Comparison of ENCODE assay signal across 38 mouse cellular contexts in the genomic region with DNA sequence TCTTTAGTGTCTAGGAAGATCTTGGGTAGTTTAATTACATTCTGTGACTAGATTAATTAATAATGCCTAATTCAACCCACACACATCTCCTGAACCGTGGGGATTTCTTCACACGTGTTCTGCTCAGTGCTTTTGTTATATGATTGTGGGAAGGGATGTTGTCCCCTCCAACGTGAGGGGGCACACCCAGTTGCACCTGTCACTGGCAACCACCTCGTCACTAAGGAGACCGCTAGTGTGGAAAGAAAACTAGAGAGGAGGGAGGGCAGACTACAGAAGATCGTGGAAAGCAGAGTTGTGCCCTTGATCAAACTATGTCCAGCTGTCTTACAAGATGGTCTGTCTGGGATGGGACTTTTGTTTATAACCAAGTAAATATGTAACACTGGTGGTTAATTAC. TPM values are rescaled to one million over a fixed set of nuclear protein-coding genes. Genes with fewer than 3 reads are reported as not detected.
"Had no signal": no experiment of that assay in that cellular context is flagged by ENCODE, and none has a peak within 500 bp of the region (broad histone marks: within the 10 kb centered on the region; RNA-seq: fewer than 3 reads in every experiment).

No protein-coding gene starts in this region.

- H3K4me1 ChIP-seq: embryonic facial prominence, embryonic 10.5 days; embryonic facial prominence, embryonic 12.5 days; embryonic facial prominence, embryonic 13.5 days; forebrain, embryonic 12.5 days; forebrain, embryonic 13.5 days; forebrain, embryonic 15.5 days had no signal

- H3K36me3 ChIP-seq: embryonic facial prominence, embryonic 10.5 days; embryonic facial prominence, embryonic 12.5 days; embryonic facial prominence, embryonic 13.5 days; embryonic facial prominence, embryonic 15.5 days; forebrain, embryonic 10.5 days; forebrain, embryonic 12.5 days; forebrain, embryonic 15.5 days had no signal

- ATAC-seq: forebrain, embryonic 15.5 days; forebrain, embryonic 16.5 days; forebrain, postnatal 0 days had no signal

- H3K4me3 ChIP-seq: embryonic facial prominence, embryonic 10.5 days; embryonic facial prominence, embryonic 12.5 days; embryonic facial prominence, embryonic 13.5 days; embryonic facial prominence, embryonic 15.5 days; erythroblast, embryonic 14.5 days; forebrain, embryonic 10.5 days; forebrain, embryonic 12.5 days; forebrain, embryonic 13.5 days; forebrain, embryonic 15.5 days; gastrocnemius, adult 2 months had no signal

- H3K4me2 ChIP-seq: embryonic facial prominence, embryonic 12.5 days; embryonic facial prominence, embryonic 13.5 days; embryonic facial prominence, embryonic 15.5 days; forebrain, embryonic 12.5 days; forebrain, embryonic 13.5 days; forebrain, embryonic 15.5 days had no signal

- H3K9ac ChIP-seq: embryonic facial prominence, embryonic 12.5 days; embryonic facial prominence, embryonic 13.5 days; embryonic facial prominence, embryonic 15.5 days; forebrain, embryonic 12.5 days; forebrain, embryonic 13.5 days; forebrain, embryonic 15.5 days; forebrain, postnatal 0 days had no signal

- H3K27me3 ChIP-seq: embryonic facial prominence, embryonic 12.5 days; forebrain, embryonic 12.5 days; forebrain, embryonic 13.5 days; forebrain, embryonic 15.5 days had no signal

- DNase-seq: cerebellum, adult 18-20 months; cerebellum, adult 2 months; cerebellum, adult 8-10 months; cerebellum, adult 9-10 months; cerebellum, adult 9-11 months; cerebellum, postnatal 10 days; cerebellum, postnatal 14 days; cerebellum, postnatal 25 days; cerebellum, postnatal 36 days; embryo, embryonic 11 days; forebrain, postnatal 0 days; gastrocnemius, adult 2 months; gastrocnemius, postnatal 10 days; gastrocnemius, postnatal 14 days; gastrocnemius, postnatal 25 days; gastrocnemius, postnatal 36 days; heart, adult 18-20 months had no signal

- H3K27ac ChIP-seq: embryonic facial prominence, embryonic 10.5 days; embryonic facial prominence, embryonic 12.5 days; embryonic facial prominence, embryonic 13.5 days; embryonic facial prominence, embryonic 15.5 days; forebrain, embryonic 10.5 days; forebrain, embryonic 12.5 days; forebrain, embryonic 13.5 days; forebrain, embryonic 15.5 days; gastrocnemius, adult 2 months had no signal

- H3K9me3 ChIP-seq: embryonic facial prominence, embryonic 10.5 days; embryonic facial prominence, embryonic 12.5 days; embryonic facial prominence, embryonic 13.5 days; embryonic facial prominence, embryonic 15.5 days; forebrain, embryonic 10.5 days; forebrain, embryonic 12.5 days; forebrain, embryonic 13.5 days; forebrain, embryonic 15.5 days had no signal

RNA-seq across cellular contexts. Expression of a gene that starts 40.1 kb away (rescaled TPM):
- total RNA-seq: common myeloid progenitor, adult 5-6 weeks; forebrain, postnatal 0 days; gastrocnemius, adult 18-20 months; gastrocnemius, adult 2 months; gastrocnemius, adult 8-10 months; gastrocnemius, postnatal 10 days; gastrocnemius, postnatal 14 days; gastrocnemius, postnatal 25 days; gastrocnemius, postnatal 36 days; gastrocnemius, postnatal 4 days; heart, adult 18-20 months; heart, adult 8-10 months had no signal
- polyA plus RNA-seq: cerebellum, adult 2 months; cortical plate, adult 2 months; embryonic facial prominence, embryonic 11.5 days; embryonic facial prominence, embryonic 13.5 days; embryonic facial prominence, embryonic 14.5 days; embryonic facial prominence, embryonic 15.5 days; erythroblast, embryonic 14.5 days; forebrain, embryonic 10.5 days; forebrain, embryonic 12.5 days; forebrain, embryonic 13.5 days; forebrain, embryonic 14.5 days; forebrain, embryonic 15.5 days; forebrain, postnatal 0 days; frontal cortex, adult 2 months; gonadal fat pad, adult 2 months had no signal
